Mouse (Mus musculus) hindlimb bud, embryonic 11.5 days (tissue): ENCODE measurements around the gene Mesd.

Source experiments
- DNase-seq: peaks from one replicate; pipeline ENCODE4 v3.0.0-alpha.2; 2012; ENCODE audit warnings: low read depth, low spot score; ENCODE audit errors: extremely low spot score

Mesd gene

GRCm38 (mm10) chr7:83884021-83884658 is at the start of gene Mesd, which contains the start of gene Tlnrd1:
TSS of gene Mesd (plus strand) at chr7:83884466.
TSS of gene Tlnrd1 (minus strand) at chr7:83884305.
- DNase-seq: peak; percentile 53

- no peak for DNase-seq
Measured at GRCm38 (mm10) chr7:83838525-83839224, 45.6 kb upstream of the Mesd start.

GRCm38 (mm10) chr7:83840076-83840475 is 44.2 kb upstream of the Mesd start:
- no peak for DNase-seq

- no peak for DNase-seq
Measured at GRCm38 (mm10) chr7:83842486-83843259, 41.6 kb upstream of the Mesd start.

- no peak for DNase-seq
Measured at GRCm38 (mm10) chr7:83844807-83845206, 39.5 kb upstream of the Mesd start.

GRCm38 (mm10) chr7:83847187-83848075 is 36.8 kb upstream of the Mesd start:
- DNase-seq: peak; percentile 66

GRCm38 (mm10) chr7:83851569-83852380 is 32.5 kb upstream of the Mesd start:
- DNase-seq: no peak

- DNase-seq: no peak
Measured at GRCm38 (mm10) chr7:83852381-83853380, 31.6 kb upstream of the Mesd start.

GRCm38 (mm10) chr7:83855203-83855602 is 29.1 kb upstream of the Mesd start:
- no peak for DNase-seq

- DNase-seq: no peak
Measured at GRCm38 (mm10) chr7:83856353-83857207, 27.7 kb upstream of the Mesd start.

GRCm38 (mm10) chr7:83857208-83857488 is 27.1 kb upstream of the Mesd start:
- no peak for DNase-seq

GRCm38 (mm10) chr7:83857921-83858320 is 26.3 kb upstream of the Mesd start:
- no peak for DNase-seq

- DNase-seq: no peak
Measured at GRCm38 (mm10) chr7:83859378-83860083, 24.7 kb upstream of the Mesd start.

GRCm38 (mm10) chr7:83863554-83863953 is 20.7 kb upstream of the Mesd start:
- no peak for DNase-seq

GRCm38 (mm10) chr7:83868200-83868599 is 16.1 kb upstream of the Mesd start:
- DNase-seq: no peak

- DNase-seq: no peak
Measured at GRCm38 (mm10) chr7:83869839-83870543, 14.3 kb upstream of the Mesd start.

- DNase-seq: no peak
Measured at GRCm38 (mm10) chr7:83877088-83877487, 7.2 kb upstream of the Mesd start.
